Mouse (Mus musculus) liver, embryonic 14.5 days (tissue): ENCODE data around the gene Baz2b.

Experiments
- CTCF ChIP-seq: IDR thresholded peaks from 2 replicates; pipeline ENCODE4 v1.5.1; 2016; ENCODE audit warnings: antibody characterized with exemption, low read depth, control low read depth
- EP300 ChIP-seq: IDR thresholded peaks from 2 replicates; pipeline ENCODE4 v1.6.1; 2016; ENCODE audit warnings: antibody characterized with exemption, low read depth

- TF ChIP-seq CTCF = no peak
- no peak for TF ChIP-seq EP300
These were observed 37.7 kb downstream of the Baz2b start for GRCm38 (mm10) chr2:60171786-60172530.
